Mouse (Mus musculus): ENCODE results near the gene Gm47841.

The Gm47841 gene

DNA sequence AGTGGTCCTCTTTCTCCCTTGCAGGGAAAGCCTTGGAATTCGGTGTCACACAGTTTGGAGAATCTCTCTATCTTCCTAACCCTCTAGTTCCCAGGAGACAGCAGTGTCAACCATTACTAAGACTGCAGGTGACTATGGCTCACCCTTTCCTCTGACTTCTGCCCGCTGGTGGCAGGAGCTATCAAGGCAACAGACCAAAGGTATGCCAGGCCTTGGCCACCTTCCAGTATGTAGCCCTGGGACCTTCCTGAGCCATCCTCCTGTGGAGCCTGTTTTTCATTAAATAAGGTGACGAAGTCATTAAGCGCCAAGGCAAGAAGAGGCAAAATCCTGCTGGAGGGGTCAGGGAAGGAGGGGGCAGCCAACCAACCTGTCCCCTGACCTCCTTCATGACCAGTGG is 28.0 kb upstream of the Gm47841 start:
- no peak for DNase-seq (ENCODE audit: low read depth, low spot score)

- no peak for DNase-seq (ENCODE audit: low read depth, low spot score)
Observed at GRCm38 (mm10) chr15:101074067-101074466, 26.9 kb upstream of the Gm47841 start.

- no peak for DNase-seq (ENCODE audit: low read depth, low spot score)
Observed at GRCm38 (mm10) chr15:101072736-101073135, 25.5 kb upstream of the Gm47841 start.

DNA sequence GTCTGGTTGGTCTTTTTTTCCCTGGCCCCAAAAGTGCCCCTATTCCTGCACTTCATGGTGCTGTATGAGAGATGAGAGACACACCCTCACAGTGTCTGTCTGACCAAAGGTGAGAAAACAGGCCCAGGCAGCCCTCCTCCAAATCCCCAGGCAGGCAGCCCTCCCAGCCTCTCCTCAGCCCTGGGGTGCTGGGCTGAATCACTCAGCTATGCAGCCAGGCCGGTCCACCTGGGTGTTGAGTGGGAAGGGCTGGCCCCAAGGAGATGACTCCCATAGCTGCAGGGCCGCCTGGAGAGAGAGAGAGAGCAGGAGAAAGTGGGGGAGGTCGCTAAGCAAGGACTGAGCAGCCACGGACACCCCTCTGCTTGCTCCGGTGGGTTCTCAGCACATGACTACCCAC is 23.6 kb upstream of the Gm47841 start:
- no peak for DNase-seq (ENCODE audit: low read depth, low spot score)

- DNase-seq (ENCODE audit: low read depth, low spot score) = no peak
Observed at GRCm38 (mm10) chr15:101069641-101070190, 22.5 kb upstream of the Gm47841 start.

- DNase-seq (ENCODE audit: low read depth, low spot score) = no peak
Observed at GRCm38 (mm10) chr15:101068671-101069070, 21.5 kb upstream of the Gm47841 start.

DNA sequence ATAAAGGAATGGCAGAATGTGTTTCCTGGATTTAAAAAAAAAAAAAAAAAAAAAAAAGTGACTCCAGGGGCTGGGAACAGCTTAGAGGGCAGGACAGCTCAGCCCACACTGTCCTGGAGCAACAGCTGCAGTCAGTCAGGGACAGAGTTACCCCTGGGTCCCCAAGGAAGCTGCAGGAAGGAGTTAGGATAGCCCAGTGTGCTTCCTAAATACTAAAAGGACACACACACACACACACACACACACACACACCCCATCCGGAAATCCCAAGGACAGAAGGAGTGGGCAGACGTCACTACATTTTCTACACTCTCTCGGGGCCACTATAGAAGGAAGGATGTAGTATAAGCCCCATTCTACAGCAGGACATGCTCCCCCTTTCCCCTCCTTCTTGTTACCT is 20.8 kb upstream of the Gm47841 start:
- no peak for DNase-seq (ENCODE audit: low read depth, low spot score)

DNA sequence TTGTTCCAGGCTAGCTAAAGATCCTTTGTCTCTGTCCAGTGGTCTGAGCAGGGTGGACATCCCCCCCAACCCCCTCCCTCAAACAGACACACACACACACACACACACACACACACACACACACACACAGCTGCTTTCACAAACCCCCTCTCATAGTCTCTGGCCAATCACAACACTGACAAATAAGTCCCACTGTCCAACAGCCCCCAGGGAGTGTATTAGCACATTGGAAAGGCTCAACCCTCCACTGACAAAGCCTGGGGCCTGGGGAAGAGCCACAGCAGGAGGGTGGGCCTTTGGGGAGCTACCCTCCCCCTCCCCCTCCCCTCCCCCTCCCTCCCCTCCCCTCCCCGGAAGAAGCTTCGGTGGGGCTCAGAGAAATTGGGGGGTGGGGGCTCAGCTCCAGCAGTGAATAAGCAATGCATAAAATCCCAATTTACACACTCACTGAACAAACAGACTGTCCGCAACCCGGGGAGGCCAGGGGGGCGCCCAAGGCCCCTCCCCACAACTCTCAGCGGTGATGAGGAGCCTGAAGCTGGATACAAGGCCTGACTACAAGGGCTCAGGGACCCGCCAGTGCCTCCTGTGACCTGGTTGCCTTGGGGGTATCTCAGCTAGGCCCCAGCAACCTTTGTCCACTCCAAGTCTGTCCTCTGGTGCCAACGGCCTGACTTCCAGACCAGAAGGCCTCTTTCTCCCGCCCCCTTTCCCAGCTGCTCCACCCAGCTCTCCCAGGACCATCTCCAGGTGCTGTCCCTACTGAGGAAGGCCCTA is 19.9 kb upstream of the Gm47841 start:
- DNase-seq (ENCODE audit: low read depth, low spot score) = no peak

GRCm38 (mm10) chr15:101066364-101066847 is 19.2 kb upstream of the Gm47841 start:
- DNase-seq (ENCODE audit: low read depth, low spot score) = no peak

DNA sequence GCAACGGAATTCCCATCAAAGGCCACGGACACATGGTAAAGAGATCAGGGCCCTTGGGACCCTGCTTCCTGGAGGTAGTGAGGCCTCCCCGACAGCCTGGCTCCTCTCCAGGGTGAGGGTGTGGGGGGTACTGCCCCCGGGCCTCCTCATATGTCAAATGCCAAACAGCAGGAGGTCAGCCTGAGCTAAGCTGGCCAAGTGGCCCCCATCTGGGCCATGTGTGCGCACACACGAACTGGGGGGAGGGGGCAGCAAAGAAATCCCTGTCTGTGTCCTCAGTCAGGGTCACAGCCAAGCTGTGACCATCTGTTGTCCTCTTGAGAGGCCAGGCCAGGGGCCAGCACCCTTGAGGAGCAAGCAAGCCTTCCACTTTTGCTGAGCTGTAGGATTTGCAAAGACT is 17.9 kb upstream of the Gm47841 start:
- no peak for DNase-seq (ENCODE audit: low read depth, low spot score)

GRCm38 (mm10) chr15:101060280-101060852 is 13.2 kb upstream of the Gm47841 start:
- no peak for DNase-seq (ENCODE audit: low read depth, low spot score)

DNA sequence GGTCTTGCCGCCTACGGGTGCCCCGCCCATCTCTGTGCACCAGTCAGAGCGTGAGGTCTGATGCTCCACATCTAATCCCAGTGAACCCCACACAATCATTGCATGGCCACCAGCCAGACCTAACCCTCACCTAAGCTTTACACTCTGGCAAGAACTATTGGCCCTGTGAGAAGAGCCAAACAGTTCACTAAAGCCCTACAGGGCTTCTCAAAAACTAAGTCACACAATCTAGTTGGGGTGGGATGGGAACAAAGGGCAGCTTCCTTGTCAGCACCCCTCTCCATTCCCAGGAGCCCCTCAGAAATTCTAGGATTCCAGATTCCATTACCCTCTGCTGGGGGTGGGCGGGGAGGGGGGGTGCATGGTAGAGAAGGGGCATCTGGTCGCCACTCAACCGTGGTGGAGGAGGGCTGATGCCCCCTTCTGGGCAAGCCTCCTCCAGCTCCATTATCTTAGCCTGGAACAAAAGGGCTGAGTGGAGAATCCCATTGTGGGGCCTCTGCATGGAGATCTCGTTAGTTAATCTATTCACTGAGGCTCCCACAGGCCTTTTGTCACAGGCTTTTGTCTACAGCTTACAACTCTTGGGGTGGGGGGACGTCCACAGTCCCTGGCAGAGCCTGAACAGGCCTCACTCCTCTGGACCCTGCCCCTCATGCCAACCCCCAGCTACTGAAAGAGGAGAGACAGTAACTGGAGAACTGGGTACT is 12.5 kb upstream of the Gm47841 start:
- DNase-seq (ENCODE audit: low read depth, low spot score) = no peak

DNA sequence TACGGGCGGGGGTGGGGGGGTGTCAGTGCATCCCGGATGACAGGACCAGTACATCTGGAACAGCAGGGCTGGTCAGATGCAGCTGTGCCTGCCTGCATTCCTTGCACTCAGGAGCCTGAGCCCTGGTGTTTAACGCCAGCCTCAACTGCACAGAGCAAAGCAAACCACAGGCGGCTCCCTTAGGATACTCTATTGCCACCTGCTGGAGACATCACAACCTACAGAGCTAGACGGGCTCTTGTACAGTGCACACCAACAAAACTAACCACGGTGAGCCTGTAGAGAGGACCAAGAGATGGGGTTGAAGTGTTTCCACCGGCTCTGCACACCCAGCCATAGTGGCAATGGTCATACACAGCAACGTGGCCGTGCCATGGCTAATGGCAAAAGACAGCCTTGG is 9.0 kb upstream of the Gm47841 start:
- DNase-seq (ENCODE audit: low read depth, low spot score) = peak; percentile 86

DNA sequence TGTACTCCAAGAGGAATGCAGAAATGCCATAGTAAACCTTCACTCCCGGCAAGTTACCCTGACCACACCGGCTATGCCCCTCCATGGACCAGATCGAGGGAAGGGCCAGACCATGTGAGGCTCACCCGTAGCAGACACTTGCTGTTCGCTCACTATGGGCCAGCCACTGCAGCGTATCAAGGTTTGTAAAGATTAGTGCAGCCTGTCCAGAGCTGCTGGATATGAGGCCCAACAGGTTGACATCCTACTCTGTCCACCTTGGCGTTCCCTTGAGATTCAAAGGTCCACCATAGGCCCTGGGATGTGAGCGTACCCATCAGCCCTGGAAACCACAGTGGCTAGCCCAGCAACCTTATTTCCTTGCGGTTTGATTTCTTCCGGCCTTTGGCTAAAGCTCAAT is 7.3 kb upstream of the Gm47841 start:
- DNase-seq (ENCODE audit: low read depth, low spot score) = no peak

GRCm38 (mm10) chr15:101053832-101054459 is 6.7 kb upstream of the Gm47841 start:
- peak; percentile 33 for DNase-seq (ENCODE audit: low read depth, low spot score)

DNA sequence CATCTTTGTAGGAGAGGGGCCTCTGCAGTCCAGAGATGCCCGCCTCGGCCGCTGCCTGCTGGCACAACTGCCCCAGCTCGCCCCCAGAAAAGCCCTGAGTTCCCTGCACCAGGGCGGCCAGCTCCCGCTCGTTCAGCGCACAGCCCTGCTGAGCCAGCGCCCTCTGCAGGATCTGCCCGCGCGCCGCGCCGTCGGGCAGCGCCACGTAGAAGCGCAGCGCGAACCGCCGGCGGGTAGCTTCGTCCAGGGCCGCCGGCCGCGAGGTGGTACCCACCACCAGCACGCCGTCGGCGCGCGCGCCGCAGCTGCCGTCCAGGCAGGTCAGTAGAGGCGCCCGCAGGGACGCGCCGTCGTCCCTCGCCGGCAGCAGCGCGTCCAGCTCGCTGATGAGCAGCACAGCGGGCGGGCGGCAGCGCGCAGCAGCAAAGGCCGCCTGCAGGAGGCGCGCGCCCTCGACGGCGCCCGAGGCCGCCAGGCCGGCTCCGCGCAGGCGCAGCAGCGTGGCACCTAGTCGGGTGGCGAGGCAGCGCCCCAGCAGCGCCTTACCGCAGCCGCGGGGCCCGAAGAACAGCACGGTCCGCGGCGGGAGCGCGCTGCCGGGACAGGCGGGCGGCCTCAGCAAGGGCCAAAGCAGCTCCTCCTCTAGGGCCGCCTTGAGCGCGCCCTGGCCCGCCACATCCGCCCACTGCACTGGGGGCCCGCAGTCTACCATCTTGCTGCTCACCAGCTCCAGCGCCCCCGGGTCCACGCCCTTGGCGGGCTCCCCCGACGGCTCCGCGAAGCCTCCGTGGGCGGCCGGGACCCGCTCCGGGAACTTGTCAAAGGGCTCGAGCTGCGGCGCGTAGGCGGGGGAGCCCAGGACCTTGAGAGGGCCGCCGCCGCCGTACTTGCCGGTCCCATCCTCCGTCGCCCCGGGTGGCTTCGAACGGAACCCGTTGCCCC is 5.6 kb upstream of the Gm47841 start:
- peak; percentile 67 for DNase-seq (ENCODE audit: low read depth, low spot score)

DNA sequence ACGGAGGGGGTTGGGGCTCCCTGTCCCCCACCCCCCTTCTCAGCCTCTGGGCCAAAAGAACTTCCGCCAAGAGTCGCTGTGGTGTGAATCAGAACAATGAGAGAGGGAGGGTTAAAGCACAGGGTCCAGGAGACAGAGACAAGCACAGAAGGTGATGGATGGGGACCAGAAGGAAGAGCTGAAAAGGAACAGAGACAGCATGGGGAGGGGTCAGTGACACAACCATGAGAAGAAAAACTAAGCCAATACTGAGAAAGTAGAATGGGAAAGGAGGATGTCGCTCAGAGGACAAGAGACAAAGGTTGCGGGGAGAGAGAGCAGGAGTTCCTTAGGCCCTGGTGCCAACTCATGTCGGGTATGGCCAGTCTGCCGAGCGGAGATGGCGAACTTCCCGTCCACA is 4.7 kb upstream of the Gm47841 start:
- no peak for DNase-seq (ENCODE audit: low read depth, low spot score)

DNA sequence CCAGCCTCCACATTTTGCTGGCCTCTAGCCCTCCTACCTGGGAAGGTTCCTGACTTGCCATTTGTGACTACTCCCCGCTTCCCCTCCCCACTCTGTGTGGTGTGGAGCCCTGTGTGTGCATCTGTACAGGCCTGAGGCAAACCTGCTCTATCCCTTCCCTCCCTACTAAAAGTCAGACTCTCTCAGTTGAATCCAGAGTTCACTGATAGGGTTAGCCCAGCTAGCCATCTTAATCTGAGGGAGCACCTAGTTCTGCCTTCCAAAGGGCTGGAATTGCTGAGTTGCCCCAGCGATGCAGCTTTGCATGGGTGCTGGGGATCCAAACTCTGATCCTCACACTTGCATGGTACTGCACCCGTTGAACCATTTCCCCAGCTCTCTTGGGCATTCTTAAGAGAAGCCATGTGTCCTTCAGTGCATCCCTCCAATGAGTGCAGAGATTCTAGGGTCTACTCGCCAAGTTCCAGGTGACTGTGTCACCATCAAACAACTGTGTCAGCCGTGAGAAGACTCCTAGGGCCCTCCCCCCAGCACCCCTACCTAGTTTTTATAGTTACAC is 1.2 kb upstream of the Gm47841 start:
- DNase-seq (ENCODE audit: low read depth, low spot score) = peak; percentile 38

DNA sequence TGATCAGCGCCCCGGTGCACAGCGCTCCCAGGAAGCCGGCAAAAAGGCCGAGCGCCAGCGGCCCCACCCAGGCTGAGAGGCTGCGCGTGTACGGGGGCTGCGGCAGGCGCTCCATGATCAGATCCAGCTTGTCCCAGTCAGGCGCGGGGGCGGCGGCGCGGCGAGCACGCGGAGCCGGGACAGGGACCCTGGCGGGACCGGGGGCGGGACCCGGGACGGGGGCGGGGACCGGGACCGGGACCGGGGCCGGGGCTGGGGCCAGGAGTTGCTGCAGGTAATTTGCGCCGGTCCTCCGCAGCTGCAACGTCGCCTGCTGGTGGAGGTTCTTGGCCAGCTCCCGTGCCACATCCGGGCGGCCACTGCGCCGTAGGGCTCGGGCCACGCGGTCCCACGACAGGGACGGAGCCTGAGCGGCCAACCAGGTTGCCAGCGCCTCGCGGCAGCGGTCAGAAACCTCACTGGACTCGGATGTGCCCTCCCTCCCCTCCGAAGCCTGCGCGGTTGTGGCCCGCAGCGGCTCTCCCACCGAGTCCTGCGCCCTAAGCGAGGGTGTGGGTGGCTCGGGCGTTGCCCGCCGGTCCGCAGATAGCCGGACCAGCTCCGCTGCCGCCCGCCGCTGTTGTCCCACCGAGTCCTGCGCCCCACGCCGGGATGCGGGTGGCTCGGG is 537 bp downstream of the Gm47841 start:
- peak; percentile 37 for DNase-seq (ENCODE audit: low read depth, low spot score)

DNA sequence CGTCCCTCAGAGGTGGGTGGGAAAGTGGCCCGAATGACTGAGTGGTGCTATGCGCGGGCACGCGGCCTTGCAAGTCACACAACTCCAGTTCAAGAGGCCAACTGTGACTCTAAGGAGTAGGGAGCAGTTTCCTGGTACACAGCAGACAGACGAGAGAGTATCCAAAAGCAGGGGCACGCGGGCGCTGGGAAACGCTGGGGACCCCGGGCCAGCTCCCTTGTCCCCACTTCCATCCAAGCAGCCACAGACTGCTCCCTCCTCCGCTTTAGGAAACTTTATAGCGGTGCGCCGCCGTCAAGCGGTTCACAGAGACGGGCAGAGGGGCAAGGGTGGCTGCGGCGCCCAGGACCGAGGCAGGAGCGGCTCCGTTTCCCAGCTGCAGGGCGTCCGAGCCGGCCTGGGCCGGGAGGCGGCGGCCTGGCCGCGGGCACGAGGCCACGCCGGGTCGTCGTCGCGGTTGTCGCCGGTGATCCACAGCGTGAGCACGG is 1.1 kb downstream of the Gm47841 start:
- DNase-seq (ENCODE audit: low read depth, low spot score) = peak; percentile 40

Measured in R1 (cell line).